Mouse (Mus musculus) ovary, postnatal 10 days (tissue): ENCODE measurements at regions not wholly inside any gene's neighbourhood (a gene's known extent, or its start where the extent isn't known, plus 50 kb on each side); places are given as distances from the start of the nearest gene placed in this dataset.

Experiments
- DNase-seq: peaks from one replicate; pipeline ENCODE4 v3.0.0; 2022; ENCODE audit warnings: low spot score

DNA sequence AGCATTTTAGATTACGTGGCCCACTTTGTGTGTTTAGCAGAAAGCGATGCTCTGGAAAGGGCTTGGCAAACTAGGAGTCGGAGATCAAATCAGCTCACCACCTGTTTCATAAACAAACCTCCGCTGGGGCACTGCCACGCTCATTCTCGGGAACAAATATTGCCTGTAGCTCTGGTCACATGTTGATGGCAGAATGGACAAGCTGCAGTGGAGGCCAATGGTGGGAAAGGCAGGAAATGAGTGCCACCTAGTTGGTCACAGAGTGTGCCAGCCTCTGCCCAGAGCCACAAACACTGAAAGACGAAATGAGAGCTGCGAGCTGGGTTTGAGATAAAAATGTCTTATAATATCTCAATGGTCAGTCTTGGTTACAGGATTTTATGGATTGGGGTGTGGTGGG, 259.2 kb upstream of the Csf3r start:
- no peak for DNase-seq

DNA sequence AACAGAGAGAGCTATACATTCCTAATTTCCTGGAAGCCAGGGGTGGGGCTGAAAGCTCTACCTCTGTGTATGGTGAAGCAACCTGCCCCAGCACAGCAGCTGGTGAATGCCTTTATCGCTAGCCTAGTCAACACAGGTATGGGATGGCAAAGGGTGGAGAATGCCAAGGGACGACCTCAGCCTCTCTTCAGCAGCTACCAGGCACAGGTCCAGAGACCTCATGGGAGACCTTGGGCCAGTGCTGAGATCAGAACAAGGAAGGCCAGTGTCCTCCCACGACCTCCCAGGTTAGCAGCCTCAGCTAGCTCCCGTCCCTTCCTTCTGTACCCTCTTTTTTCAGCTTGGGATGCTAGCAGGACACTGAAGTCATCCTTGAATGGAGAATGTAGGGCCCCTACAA, 247.2 kb upstream of the Csf3r start:
- DNase-seq: no peak

DNA sequence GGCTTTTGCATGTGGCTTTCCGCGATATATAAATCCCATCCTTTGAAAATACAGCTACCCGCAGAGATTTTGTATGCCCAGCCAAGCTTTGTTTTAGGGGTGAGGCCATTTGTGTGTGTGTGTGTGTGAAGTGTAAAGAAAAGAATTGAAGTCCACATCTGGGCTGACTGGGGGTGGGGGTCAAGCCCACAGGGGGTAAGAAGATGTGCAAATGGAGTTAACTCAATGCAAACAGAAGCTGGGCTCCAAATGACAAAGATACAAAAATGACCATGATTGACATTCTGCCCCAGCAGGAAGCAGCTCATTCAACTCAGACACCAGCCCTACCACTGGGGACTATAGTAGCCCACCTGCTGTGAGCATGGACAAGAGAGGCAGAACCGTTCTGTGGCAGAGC, 244.2 kb upstream of the Csf3r start:
- DNase-seq: no peak

DNA sequence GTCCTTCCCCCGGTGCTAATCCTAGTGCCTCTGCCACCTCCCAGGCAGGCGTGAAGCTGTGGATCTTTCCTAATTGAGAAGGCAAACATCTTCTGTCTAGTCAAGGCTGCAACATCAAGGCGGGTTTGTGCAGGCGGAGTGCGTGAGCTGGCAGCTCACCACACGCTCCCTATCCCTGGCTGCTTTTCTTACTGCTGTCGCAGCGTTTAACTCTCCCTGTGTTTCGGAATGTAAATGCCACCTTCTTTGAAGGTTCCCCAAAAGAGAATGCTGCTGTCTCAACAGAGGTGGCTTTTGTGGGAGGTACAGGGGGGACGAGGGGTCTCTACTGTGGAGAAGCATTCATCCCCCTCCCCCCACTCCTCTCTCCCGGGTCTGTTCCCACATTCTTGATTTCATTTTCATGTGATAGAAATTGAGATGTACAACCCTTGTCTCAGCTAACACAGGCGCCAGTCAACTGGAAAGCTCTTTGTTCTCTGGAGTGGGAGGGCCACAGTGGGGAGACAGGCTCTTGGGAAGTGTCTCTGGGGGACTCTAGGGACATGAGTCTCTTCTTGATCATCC, 243.3 kb upstream of the Csf3r start:
- no peak for DNase-seq

DNA sequence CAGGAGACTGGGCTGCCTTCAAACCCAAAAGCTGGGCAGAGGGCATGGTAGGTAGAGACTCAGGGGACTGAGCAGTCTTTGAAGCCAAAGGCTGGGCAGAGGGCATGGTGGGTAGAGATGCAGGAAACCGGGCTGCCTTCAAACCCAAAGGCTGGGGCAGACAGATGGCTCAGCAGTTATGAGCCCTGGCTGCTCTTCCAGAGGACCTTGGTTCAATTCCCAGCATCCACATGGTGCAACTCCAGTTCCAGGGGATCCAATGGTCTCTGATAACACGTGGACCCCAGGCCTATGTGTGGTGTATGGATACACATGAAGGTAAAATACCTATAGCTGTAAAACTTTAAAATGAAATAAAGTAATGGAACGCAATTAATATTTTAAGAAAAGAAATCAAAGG, 242.0 kb upstream of the Csf3r start:
- DNase-seq: no peak

DNA sequence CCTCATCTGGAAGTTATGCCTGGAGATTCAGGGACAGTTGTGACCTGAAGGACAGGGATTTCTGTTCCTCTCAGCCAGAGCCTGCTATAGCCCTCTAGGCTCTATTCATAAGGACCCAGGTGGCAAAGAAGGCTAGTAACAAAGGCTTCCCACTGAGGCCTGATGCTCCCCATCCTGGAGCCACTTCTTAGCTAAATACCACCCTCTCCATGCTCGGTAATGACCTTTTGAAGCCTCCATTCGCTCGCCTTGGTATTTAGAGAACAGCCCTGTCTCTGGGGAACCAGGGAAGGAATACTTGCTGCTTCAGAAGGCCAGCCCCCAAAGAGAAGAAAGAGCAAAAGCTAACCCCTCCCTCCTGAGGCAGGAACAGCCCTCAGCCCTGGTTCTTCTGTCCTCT, 238.3 kb upstream of the Csf3r start:
- DNase-seq: no peak

DNA sequence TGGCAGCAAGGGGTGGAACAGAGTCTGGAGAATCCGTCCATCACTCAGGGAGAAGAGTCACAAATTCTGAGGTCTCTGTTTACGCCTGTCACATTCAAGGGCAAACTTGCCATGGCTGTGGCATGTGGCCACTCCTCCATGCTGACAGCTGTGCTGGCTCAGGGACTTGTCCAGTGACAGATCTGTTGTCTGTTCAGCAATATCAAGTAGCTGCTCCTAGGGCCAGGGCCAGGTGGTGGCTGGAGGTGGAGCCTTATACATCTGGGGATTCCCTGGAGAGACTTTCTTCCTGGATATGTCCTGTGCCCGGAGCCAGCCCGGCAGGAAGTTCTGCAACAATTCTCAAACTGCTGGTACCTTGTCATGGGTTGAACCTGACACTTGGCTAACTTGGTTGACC, 229.7 kb upstream of the Csf3r start:
- no peak for DNase-seq

DNA sequence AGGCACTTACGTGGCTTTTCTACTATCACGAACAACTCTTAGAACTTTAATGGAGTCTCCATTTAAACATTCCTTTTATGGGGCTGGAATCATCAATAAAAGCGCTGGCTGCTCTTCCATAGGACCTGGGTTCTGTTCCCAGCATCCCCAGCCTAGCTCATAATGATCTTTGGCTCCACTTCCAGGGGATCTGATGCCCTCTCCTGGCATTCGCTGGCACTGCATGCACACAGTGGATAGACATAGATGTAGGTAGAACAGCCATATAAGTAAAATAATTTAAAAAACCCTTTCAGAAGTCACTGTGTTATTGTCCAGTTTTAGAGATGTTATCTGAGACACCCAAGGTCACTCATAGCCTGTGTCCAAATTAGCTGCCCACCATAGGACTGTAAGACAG, 216.4 kb upstream of the Csf3r start:
- DNase-seq: no peak

DNA sequence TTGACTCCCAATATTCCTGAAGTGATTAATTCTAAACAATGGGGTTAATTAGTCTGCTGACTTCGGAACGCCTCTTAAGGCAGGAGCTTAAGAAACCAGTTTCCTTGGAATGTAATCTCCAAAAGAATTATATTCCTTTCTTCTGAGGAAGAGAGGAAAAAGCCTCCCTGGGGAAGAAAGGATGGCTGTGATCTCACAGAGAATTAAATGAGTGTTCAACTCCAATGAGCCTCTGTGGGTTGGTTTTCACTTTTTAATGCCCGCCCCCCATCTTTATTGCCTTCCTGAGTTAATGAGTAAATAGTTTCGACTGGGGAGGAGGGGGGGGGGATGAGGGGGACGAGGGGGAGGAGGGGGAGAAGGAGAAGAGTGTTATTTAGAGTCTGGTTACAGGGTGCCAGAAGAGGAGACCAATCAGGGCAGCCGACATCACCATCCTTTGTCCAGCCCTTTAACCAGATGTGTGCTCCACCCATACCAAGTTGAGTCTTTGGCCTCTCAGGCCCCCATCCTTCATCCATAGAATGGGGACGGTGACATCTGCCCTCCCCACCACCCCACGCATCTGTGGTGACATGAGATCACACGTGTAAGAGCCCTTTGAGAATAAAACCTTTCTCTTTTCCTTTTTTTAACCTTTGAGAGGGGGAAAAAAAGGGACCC, 214.8 kb upstream of the Csf3r start:
- no peak for DNase-seq

DNA sequence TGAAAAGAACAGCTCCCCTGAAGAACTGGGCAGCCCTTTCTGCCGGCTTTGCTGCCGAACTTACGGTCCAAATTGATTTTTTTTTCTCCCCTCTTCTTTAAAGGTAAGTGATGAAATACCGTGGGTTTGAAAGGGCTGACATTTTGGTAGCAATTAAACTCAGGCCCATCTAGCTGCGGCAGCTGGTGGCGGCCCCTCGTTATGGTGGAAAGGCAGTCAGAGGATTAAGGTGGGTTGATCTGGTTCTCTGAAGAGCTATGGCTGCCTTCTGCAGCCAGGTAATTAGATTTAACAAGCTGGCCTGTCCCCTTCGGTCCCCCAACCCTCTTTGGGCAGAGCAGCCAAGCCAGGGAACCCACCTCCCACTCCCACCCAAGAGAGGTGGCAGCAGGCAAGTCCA, 214.1 kb upstream of the Csf3r start:
- DNase-seq: no peak

DNA sequence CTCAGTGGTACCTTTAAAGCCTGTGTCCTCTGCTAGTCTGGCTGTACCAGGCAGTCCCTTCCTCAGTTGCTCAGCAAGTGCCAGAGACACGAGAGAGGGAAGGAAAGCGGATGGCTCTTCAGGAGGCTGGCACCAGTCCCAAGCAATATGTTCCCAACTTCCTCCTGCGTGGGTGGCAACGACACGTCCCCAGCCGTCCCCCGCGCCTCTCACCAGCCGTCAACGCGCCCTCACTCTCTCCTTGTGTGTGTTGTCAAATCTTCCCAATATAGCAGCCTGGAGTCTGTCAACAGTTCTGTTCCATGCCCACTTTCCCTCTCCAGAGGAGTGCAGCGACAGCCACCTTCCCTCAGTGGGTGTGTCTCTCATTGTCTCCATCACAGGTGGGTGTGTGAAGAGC, 210.0 kb upstream of the Csf3r start:
- no peak for DNase-seq

DNA sequence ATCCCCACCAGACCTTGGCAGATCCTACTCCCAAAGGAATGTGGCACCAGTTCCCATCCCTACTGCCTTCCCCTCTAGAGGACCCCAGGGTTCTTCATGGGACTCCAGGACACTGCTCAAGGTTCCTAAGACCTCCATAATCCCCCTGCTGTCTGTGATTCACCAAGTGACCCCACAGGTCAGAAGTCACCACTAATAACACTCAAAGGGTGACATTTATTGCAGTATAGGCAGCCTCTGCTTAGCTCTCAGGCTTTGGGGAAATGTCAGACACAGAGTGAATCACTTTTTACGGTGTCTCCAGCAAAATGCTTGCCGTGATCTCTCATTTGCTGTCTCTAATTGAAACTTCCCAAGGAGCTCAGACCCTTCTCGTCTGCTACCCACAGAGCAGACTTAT, 209.1 kb upstream of the Csf3r start:
- no peak for DNase-seq

DNA sequence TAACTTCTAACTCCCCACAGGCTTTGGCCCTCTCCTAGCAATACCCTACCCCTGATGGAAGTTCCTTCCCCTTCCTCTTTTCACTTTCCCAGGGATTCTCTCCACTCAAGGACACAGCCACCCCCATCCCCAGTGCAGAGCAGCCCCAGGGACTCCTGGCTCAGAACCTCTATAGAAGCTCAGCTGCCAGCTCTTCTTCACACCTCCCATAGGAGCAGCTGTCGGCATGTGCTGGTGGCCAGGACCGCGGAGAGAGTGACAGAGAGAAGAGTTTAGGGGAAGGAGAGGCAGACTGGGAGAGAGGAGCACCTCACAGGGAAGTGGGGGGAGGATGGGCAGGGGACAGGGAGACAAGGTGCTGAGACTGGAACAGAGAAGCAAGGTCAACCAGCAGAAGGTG, 199.8 kb upstream of the Csf3r start:
- no peak for DNase-seq

DNA sequence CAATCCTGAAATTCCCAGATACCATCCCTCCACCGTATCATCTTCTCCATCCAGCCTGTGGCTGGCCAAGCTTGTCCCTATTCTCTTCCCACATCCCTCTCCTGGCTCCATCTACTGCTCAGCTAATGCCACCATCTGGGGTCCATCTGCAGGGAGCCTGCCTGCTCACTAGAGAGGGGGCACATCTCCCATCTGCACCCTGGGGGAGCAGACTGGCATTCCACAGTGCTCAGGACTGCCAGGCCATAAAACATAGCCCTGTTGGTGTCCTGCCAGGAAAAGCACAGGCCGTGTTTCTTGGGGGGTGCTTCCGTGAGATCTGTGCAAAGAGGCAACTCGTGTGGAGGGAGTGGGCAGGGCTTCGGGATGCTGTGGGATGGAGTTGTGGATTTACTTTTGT, 197.9 kb upstream of the Csf3r start:
- no peak for DNase-seq

DNA sequence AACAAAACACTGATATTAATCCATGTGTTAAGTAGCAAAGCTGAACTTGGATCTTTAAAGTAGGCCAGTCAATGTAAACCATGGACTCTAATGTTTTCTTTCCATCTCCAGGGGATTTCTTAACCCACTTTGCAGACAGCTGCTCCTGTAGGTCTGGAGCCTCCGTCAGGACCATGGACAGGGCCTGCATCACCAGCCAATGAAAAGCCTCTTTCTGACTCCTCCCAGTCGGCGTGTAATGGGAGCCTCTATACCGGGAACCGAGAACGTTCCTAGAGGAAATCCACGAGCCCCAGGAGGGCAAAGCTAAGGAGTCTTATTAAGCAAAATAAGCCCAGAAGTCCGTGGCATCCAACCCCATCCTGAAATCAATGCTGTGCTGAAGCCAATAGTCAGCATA, 189.1 kb upstream of the Csf3r start:
- no peak for DNase-seq

DNA sequence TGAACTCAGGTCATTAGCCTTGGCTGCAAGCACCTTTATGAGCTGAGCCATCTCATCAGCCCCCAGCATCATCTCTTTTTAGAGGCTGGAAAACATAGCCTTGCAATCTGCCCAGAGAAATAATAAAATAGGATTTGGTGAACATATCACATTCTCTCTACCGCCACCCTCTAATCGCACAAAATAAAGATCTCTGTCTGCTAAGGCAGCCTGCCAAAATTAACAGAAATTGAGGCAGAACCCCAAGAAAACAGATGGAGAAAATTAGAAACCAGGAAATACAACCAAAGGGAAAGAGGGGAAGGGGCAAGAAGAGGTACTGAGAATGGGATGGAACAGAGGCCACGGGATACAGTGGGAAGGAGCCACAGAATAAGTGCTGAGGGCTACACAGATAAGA, 176.8 kb upstream of the Csf3r start:
- DNase-seq: no peak

DNA sequence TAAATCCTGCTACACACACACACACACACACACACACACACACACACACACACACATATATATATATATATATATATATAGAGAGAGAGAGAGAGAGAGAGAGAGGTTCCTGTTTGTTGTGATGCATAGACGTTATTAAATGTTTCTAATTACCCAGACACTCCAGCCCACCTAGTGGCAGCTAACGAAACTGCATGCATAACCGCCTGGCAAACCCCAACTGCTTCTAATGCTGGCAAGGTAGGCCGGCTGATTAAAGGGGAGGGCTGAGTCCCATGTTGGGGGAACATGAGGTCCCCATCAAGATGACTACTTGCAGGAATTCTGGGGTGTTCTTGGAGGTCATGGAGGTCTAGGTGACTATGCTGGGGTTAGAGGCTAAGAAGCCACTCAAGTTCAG, 174.1 kb upstream of the Csf3r start:
- DNase-seq: peak; percentile 18

DNA sequence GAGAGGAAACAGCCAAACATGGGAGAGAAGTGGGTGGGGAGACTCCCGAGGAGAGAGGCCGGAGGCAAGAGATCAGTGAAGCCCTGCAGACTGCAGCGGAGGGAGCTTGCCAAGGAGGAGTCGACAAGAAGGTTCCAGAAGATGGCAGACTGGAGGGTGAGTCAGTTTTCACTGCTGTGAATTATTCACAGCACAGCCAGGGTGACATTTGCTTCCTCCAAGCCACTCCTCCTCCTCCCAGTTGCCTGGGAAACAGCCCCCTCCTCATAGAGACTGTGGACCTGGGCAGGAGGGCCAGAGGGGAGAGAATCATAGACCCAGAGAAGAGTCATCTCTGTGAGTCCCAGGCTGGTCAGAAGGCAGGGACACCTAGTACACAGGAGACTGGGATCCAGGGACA, 171.8 kb upstream of the Csf3r start:
- DNase-seq: no peak

DNA sequence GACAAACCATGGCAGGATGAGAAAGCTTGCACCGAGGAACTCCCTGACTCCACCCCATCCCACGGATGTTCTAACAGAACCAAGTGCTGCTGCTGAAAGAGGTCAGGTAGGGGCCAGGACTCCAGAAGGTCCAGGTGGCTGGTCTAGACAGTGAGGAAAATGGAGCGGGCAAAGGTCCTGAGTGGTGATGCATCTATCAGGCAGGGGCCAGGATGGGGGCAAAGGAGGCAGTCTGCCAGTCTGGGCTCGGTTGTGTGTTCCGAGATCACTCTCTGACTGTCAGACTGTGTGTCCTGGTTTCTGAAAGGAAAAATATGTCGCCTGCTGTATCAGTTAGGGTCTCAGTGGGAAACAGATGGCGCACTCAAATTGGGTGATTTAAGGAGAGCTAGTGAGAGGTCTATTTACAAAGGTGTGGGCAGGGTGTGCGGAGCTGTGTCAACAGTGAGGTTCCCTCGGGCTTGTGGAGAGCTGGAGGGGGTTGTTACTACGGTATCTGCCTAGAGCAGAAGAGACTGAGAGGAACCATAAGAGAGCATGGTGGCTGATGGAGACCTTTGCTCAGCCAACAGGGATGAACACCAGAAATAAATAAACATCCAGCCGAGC, 168.3 kb upstream of the Csf3r start:
- DNase-seq: no peak

DNA sequence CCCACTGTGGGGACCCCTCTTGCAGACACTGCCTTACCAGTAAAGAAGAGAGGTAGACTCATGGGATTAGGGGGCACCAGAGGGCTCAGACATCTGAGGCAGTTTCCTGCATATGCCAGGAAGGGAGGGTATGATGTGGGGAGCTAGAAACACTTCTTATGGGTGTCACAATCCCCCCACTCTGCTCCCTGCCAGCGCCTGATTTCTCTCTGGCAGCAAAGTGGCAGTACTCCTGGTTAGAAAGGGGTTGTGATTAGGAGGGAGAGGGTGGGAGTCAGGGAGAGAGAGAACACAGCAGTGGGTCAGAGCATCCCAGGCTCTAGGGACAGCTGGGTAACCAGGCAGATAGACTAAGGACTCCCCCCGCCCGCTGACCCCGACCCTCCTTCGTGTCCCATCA, 167.6 kb upstream of the Csf3r start:
- DNase-seq: no peak

DNA sequence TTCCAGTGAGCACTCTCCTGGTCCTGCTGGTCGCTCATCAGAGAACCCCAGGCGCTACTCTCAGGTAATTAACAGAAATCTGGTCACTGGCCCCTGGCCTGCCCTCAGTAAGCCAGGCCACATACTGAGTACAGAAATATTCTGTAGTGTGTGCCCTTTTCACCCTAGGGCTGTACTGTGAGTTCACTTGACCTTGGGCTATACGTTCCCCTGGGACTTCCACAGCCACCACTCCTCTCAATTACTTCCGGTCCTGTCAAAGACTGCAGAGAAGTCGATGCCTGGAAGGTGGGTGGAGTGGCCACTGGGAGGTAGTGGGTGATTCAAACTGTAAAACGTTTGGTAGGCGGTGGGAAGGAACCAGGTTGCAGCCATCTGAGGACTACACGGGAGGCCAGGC, 159.3 kb upstream of the Csf3r start:
- no peak for DNase-seq

DNA sequence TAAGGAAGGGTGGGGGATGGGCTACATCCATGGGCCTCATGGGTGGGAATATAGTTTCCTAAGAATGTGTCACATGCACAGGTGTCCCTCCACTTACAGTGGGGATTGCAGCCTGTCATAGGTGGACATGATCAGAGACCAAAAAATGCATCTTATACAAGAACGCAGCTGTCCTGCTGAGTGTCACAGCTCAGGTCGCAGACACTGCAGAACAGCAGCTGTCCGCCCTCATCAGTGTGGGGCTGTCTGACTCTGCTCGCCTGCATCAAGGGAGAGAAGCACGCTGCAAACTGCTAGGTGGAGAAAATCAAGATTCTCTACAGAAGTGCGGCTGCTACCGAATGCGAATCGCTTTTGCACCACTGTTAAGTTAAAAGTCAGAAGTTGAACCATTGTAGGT, 158.6 kb upstream of the Csf3r start:
- no peak for DNase-seq

DNA sequence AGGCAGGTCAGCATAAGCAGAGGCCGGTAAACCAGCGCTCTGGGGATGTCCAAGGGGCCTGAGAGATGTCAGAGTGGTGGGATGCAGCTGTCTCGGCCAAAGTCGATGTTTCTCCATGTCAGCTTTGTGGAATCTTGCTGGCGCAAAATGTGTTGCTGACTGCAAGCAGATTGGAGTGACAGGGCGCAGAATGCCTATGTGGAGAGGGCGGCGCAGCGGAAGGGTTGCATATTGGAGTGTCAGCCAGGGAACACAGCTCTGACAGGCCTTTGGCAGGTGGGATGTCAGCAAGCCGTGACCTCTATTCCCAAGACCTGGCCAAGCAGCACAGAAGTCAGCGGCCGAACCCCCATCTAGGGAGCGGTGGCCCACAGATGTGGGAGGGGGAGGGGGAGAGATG, 153.1 kb upstream of the Csf3r start:
- no peak for DNase-seq

DNA sequence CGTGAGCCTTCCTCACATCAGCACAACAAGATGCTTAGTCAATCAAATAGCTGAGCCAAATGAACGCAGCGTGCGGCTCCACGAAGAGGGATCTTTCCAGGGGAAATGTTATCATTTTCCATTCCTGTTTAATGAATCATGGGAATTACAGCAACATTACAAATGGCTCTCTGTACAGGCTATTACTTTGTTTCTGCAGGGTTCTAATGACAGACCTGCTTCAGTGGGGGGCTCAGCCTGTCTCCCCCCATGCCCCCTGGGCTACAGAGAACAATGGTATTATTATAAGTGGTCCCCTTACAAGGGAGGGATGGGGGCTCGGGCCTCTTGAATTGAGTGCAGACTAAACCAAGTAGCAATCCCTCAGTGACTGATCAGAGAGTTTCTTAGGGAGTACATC, 144.3 kb upstream of the Csf3r start:
- DNase-seq: no peak
